Mouse (Mus musculus) E14TG2a.4 (cell line): ENCODE results near the gene Rab3c.
A peak's percentile ranks its signal among the peaks of the same experiment; 100 is the strongest.

Source experiments
- CTCF ChIP-seq: conservative IDR thresholded peaks from 2 replicates; pipeline ENCODE4 v1.5.1; 2014; ENCODE audit warnings: low read length
- NANOG ChIP-seq: IDR thresholded peaks from 2 replicates; pipeline ENCODE4 v1.6.1; 2014; ENCODE audit warnings: borderline replicate concordance, low read length, mixed read lengths
- POU5F1 ChIP-seq: IDR thresholded peaks from 2 replicates; pipeline ENCODE4 v1.6.1; 2014; ENCODE audit warnings: low read length, borderline replicate concordance

DNA sequence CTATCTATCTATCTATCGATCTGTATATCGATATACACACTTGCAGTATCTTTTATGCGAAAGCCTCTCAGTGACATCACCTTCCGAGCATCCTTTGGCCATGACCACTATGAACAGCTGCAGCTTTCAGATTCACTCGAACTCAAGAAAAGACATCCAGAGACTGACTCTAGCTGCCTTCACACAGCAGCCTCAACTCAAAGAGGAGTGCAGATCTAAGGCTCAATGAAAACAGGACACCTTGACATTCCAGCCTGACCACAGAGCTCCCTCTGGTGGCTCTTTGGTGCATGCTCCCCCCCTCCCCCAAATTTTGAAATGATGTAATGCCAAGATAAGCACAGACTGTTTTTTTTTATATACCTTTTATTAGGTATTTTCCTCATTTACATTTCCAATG, 257.8 kb downstream of the Rab3c start:
- peak; percentile 88 for TF ChIP-seq CTCF
- TF ChIP-seq NANOG, result no peak
- no peak for TF ChIP-seq POU5F1
